Mouse (Mus musculus): ENCODE results near the gene Olfr902. TPM values are rescaled to one million over a fixed set of nuclear protein-coding genes. Genes with fewer than 3 reads are reported as not detected.
"Not testable (repeated sequence)": the region's sequence is repeated elsewhere in the genome, so short reads cannot be mapped to it uniquely, and the experiment has no call there.

Olfr902 gene
- not detected for total RNA-seq (2021)
- long read RNA-seq, experiment 1 = 0 reads
- long read RNA-seq, experiment 2 = 0 reads

DNA sequence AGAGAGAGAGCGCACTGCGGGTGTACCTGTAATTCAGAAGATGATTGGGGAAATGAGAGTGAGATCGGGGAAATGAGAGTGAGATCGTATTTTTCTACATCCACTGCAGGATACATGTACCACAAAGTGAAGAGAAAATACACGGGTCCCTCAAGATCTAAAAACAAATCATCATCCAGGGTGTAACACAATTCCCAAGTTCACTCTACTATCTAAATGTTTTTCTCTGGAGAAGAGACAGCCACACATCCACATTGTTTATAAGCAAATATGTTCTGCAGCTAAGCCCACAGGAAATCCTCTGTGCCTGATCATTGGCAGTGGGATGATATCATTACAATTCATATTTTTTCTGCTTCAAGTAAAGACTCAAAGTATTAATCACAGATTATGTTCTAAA is at the start of gene Olfr902:
Gene Olfr902 (plus strand): TSS at position 301 of the 400 bp plus-strand sequence.
- intact Hi-C loops (cut with DNase I) = no loop called here
- no peak for DNase-seq

DNA sequence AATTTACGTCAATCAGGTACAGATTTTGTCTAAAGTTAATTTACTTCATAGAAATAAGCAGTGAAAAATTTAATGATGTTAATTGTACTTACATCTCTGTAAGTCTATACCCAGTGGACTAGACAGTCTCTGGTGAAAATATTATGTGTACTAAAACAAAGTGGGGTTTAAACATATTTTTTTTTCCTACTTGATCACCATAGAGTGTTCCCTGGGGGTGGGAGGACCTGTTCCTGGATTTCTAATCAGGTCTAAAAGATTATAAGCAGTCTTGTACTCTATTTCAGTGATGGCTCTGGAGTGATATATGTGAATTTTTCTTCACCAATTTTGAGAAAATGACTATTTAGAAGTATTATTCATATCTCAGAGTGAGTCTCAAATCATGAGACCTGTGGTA is 46.1 kb upstream of the Olfr902 start, which contains the start of gene Olfr147:
Gene Olfr147 (plus strand): TSS at position 301 of the 400 bp plus-strand sequence.
- no peak for DNase-seq
- intact Hi-C loops (cut with DNase I) = no loop called here

- DNase-seq; intact Hi-C loops (cut with DNase I): not testable (repeated sequence)
Observed at GRCm38 (mm10) chr9:38407502-38407901, 40.0 kb upstream of the Olfr902 start.

DNA sequence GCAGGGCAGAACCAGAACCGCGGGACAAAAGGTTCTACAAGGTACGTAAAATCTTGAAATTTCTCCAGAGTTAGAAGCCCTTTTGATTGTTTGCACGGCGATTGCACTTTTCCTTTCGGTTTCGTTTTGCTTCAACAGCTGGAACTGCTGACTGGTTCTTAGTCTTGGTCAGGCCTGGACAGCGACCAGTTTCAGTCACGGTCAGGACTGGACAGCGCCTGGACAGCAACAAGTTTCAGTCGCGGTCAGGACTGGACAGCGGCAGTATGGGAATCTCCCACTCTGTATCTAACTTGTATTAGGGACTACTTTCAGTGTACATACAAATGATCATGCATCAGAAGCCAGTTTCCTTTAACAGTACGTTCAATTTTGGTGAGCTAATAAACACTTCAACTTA is 34.0 kb upstream of the Olfr902 start:
- intact Hi-C loops (cut with DNase I) = not testable (repeated sequence)
- DNase-seq = peak in 1 of 2 experiments; percentile 4

GRCm38 (mm10) chr9:38423801-38424200 is 23.7 kb upstream of the Olfr902 start:
- intact Hi-C loops (cut with DNase I) = no loop called here
- DNase-seq = no peak

DNA sequence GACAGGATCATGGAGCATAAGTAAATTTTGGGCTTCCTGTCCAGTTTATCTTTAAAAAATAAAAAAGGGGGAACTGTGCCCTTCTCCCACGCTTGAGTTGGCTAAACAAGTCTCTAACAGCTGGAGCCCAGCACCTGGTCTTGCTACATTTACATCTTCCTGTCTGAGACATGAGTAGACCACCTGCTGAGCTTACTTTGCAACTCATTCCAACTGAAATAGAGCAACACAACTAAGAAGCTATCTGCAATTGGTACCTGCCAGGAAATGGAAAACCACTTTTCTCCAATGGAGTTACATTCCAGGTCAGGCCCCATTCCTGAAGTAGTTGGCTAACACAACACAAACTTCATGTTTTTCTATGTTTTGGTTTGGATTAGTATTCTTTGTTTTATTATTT is 20.4 kb upstream of the Olfr902 start:
- intact Hi-C loops (cut with DNase I) = no loop called here

GRCm38 (mm10) chr9:38429155-38429554 is 18.3 kb upstream of the Olfr902 start, which contains the start of gene Olfr901:
Gene Olfr901 (plus strand): TSS chr9:38429455.
- DNase-seq = no peak
- intact Hi-C loops (cut with DNase I) = no loop called here

More for the DNA sequence above, 20.4 kb upstream of the Olfr902 start:
- DNase-seq = no peak

DNA sequence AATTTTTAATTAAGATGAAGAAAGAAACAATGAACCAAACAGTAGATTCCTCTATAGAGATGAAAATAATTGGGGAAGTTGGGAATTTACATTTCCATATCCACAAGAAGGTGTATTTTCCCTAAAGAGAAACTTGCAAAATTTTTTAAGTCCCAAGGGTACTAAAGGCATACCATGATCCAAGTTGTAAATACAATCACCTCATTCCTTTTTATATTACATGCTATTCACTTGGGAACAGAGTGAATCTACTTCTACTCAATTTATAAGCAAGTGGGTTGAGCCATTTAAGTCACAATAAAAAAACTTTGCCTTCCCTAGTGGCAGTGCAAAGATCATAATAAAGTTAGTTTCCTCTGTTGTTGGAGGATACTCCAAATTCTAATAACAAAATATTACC is 15.4 kb downstream of the Olfr902 start, which contains the start of gene Olfr904:
Gene Olfr904 (plus strand): TSS at position 301 of the 400 bp plus-strand sequence.
- no peak for DNase-seq
- intact Hi-C loops (cut with DNase I) = no loop called here

- intact Hi-C loops (cut with DNase I) = no loop called here
- DNase-seq = no peak
Observed at GRCm38 (mm10) chr9:38470807-38471206, 23.4 kb downstream of the Olfr902 start, which contains the start of gene Olfr905. Gene Olfr905 (plus strand): TSS chr9:38471107.

DNA sequence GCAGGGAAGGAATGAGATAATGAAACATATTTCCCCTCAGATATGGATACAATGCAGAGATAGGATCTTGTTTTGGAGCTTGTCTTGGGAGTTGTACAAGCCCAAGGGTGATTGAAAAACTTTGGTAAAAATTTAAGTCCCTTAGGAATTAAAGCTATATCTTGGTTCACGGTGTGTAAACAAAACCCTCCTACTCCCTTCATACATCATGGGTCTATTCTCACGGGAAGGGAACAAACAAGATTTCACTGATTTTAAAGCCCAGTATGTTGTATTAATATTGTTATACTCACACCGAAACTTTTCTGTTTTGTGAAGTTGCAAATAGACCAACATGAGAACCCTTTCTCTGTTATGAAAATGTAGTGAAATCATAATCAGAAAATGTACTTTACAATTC is 39.3 kb downstream of the Olfr902 start, which contains the start of gene Olfr906:
Gene Olfr906 (plus strand): TSS at position 301 of the 400 bp plus-strand sequence.
- no peak for DNase-seq
- intact Hi-C loops (cut with DNase I) = no loop called here

- no peak for DNase-seq
- intact Hi-C loops (cut with DNase I) = no loop called here
Observed at GRCm38 (mm10) chr9:38495501-38495900, 48.0 kb downstream of the Olfr902 start, which contains the start of gene Olfr907. Gene Olfr907 (plus strand): TSS chr9:38495801.

Other genes starting within 250 kb of the Olfr902 start
- not detected for gene Olfr893, start 239.3 kb upstream of the Olfr902 start, total RNA-seq (2021)
- gene Olfr894, start 229.6 kb upstream of the Olfr902 start, total RNA-seq (2021) = not detected
- gene Olfr143, start 194.9 kb upstream of the Olfr902 start, total RNA-seq (2021) = not detected
- not detected for gene Olfr895, start 179.8 kb upstream of the Olfr902 start, total RNA-seq (2021)
- not detected for gene Olfr896-ps1, start 156.5 kb upstream of the Olfr902 start, total RNA-seq (2021)
- not detected for gene Olfr25, start 118.6 kb upstream of the Olfr902 start, total RNA-seq (2021)
- not detected for gene Olfr898, start 99.2 kb upstream of the Olfr902 start, total RNA-seq (2021)
- not detected for gene Olfr250, start 80.8 kb upstream of the Olfr902 start, total RNA-seq (2021)
- not detected for gene Olfr251, start 70.6 kb upstream of the Olfr902 start, total RNA-seq (2021)
- not detected for gene Olfr147, start 46.0 kb upstream of the Olfr902 start, total RNA-seq (2021)
- not detected for gene Olfr901, start 18.2 kb upstream of the Olfr902 start, total RNA-seq (2021)
- not detected for gene Olfr904, start 15.5 kb downstream of the Olfr902 start, total RNA-seq (2021)
- not detected for gene Olfr905, start 23.5 kb downstream of the Olfr902 start, total RNA-seq (2021)
- not detected for gene Olfr906, start 39.4 kb downstream of the Olfr902 start, total RNA-seq (2021)
- gene Olfr907, start 48.1 kb downstream of the Olfr902 start, total RNA-seq (2021) = not detected
- not detected for gene Olfr911-ps1, start 73.9 kb downstream of the Olfr902 start, total RNA-seq (2021)
- gene Olfr910, start 90.2 kb downstream of the Olfr902 start, total RNA-seq (2021) = not detected
- not detected for gene Olfr912, start 132.5 kb downstream of the Olfr902 start, total RNA-seq (2021)
- gene Olfr913, start 145.1 kb downstream of the Olfr902 start, total RNA-seq (2021) = not detected
- gene Olfr914, start 157.4 kb downstream of the Olfr902 start, total RNA-seq (2021) = not detected
- gene Olfr916, start 212.2 kb downstream of the Olfr902 start, total RNA-seq (2021) = not detected
- not detected for gene Olfr917, start 218.2 kb downstream of the Olfr902 start, total RNA-seq (2021)
- not detected for gene Olfr918, start 226.9 kb downstream of the Olfr902 start, total RNA-seq (2021)